Mouse (Mus musculus) stomach, embryonic 16.5 days (tissue): Measurements from ENCODE around the gene Gata5. TPM values are rescaled to one million over a fixed set of nuclear protein-coding genes. Genes with fewer than 3 reads are reported as not detected.

Experiments used
- ATAC-seq: fragments of 200-750 bp; cut with Nextera tagmentation; 2 replicates; pipeline ENCODE4 v1.8.0; 2017; ENCODE audit warnings: moderate number of reproducible peaks, moderate TSS enrichment; ENCODE audit not compliant: insufficient read depth, low FRiP score
- H3K27ac ChIP-seq: fragments of 300-500 bp; sonication (generic); 2 replicates; pipeline ENCODE4 v1.5.1; 2014; ENCODE audit warnings: low read length
- H3K27me3 ChIP-seq: fragments of 300-500 bp; sonication (generic); 2 replicates; pipeline ENCODE4 v1.6.1; 2014; ENCODE audit warnings: low read length, control low read depth, mixed read lengths; ENCODE audit not compliant: control insufficient read depth, insufficient read depth
- H3K36me3 ChIP-seq: fragments of 300-500 bp; sonication (generic); 2 replicates; pipeline ENCODE4 v1.6.1; 2014; ENCODE audit warnings: low read length; ENCODE audit not compliant: control insufficient read depth, insufficient read depth
- H3K4me1 ChIP-seq: fragments of 300-500 bp; sonication (generic); 2 replicates; pipeline ENCODE4 v1.6.1; 2014; ENCODE audit warnings: low read length, control low read depth, mixed read lengths; ENCODE audit not compliant: control insufficient read depth, insufficient read depth
- H3K4me2 ChIP-seq: fragments of 300-500 bp; sonication (generic); 2 replicates; pipeline ENCODE4 v1.6.1; 2014; ENCODE audit warnings: low read depth, low read length, mixed read lengths
- H3K4me3 ChIP-seq: fragments of 300-500 bp; sonication (generic); replicated peaks from 2 replicates; pipeline ENCODE4 v1.5.1; 2014; ENCODE audit warnings: mild to moderate bottlenecking, low read length
- H3K9ac ChIP-seq: fragments of 300-500 bp; sonication (generic); 2 replicates; pipeline ENCODE4 v1.6.1; 2014; ENCODE audit warnings: low read length
- H3K9me3 ChIP-seq: fragments of 300-500 bp; sonication (generic); replicated peaks from 2 replicates; pipeline ENCODE4 v1.6.1; 2016; ENCODE audit warnings: low read length, control low read depth; ENCODE audit not compliant: control insufficient read depth
- WGBS: fragments of 180-500 bp; shearing (Covaris S2); extraction: QIAGEN DNeasy Blood & Tissue Kit; methylation state at CpG from one replicate; pipeline ENCODE4 v1.1.7; 2014; 5-methylcytosine and 5-hydroxymethylcytosine counted together
- polyA plus RNA-seq: library from polyadenylated mRNA; unstranded; fragments of >200 nt; fragmentation: Nextera tagmentation; extraction: Ambion mirVana; gene quantifications from 2 replicates; pipeline ENCODE4 v1.2.1, GENCODE M21; 2015

Gata5 gene
- polyA plus RNA-seq, 1 experiment from 2014 or later: 5.6 TPM

- no peaks in the 10 kb centered on the region for H3K4me1 ChIP-seq
- H3K9me3 ChIP-seq: no peaks in the 10 kb centered on the region
- H3K4me2 ChIP-seq: no peak overlapping the region
- H3K27me3 ChIP-seq: no peaks in the 10 kb centered on the region
- no peak for ATAC-seq
- H3K36me3 ChIP-seq: no peaks in the 10 kb centered on the region
- 74% methylated on average over 2 of the region's 2 CpGs for WGBS
- no peak overlapping the region for H3K27ac ChIP-seq
- no peak overlapping the region for H3K4me3 ChIP-seq
- H3K9ac ChIP-seq: no peak overlapping the region
Observed at GRCm38 (mm10) chr2:180350700-180351099, 16.2 kb upstream of the Gata5 start.

- Histone ChIP-seq H3K4me1 (peaks cover 21% of the 10 kb centered on the region), H3K9ac (peak overlapping the region; percentile 22; the same call in 1 of the 2 replicates), H3K27ac (no peak overlapping the region), H3K4me3 (no peak overlapping the region), H3K27me3 (no peaks in the 10 kb centered on the region), H3K36me3 (no peaks in the 10 kb centered on the region), H3K9me3 (no peaks in the 10 kb centered on the region), H3K4me2 (no peak overlapping the region)
- 25% methylated on average over 9 of the region's 9 CpGs for WGBS
- ATAC-seq: peak; percentile 63; the same call in 1 of the 2 replicates
Observed at GRCm38 (mm10) chr2:180346820-180347497, 12.5 kb upstream of the Gata5 start.

GRCm38 (mm10) chr2:180343092-180343491 lies 8.6 kb upstream of the Gata5 start:
- no peak overlapping the region for H3K9ac ChIP-seq
- ATAC-seq: peak; percentile 18; the same call in 1 of the 2 replicates
- 0 out of 2 replicates have a peak overlapping the region, but pooled peaks have one; percentile 13 for H3K4me2 ChIP-seq
- no peaks in the 10 kb centered on the region for H3K27me3 ChIP-seq
- no peak overlapping the region for H3K4me3 ChIP-seq
- peak overlapping the region; percentile 59 for H3K27ac ChIP-seq
- no peaks in the 10 kb centered on the region for H3K9me3 ChIP-seq
- H3K36me3 ChIP-seq: no peaks in the 10 kb centered on the region
- WGBS: 60% methylated on average over 13 of the region's 13 CpGs
- H3K4me1 ChIP-seq: peaks cover 26% of the 10 kb centered on the region

- WGBS: 61% methylated on average over 2 of the region's 2 CpGs
- ATAC-seq: no peak
- Histone ChIP-seq H3K9me3 (no peaks in the 10 kb centered on the region), H3K4me2 (no peak overlapping the region), H3K27me3 (no peaks in the 10 kb centered on the region), H3K27ac (peak overlapping the region; percentile 59; the same call in 1 of the 2 replicates), H3K9ac (no peak overlapping the region), H3K36me3 (no peaks in the 10 kb centered on the region), H3K4me1 (peaks cover 26% of the 10 kb centered on the region), H3K4me3 (no peak overlapping the region)
Observed at GRCm38 (mm10) chr2:180342189-180342588, 7.7 kb upstream of the Gata5 start.

- Histone ChIP-seq H3K36me3 (no peaks in the 10 kb centered on the region), H3K4me1 (peaks cover 26% of the 10 kb centered on the region), H3K9me3 (no peaks in the 10 kb centered on the region), H3K4me3 (no peak overlapping the region), H3K27ac (no peak overlapping the region), H3K27me3 (no peaks in the 10 kb centered on the region), H3K9ac (no peak overlapping the region), H3K4me2 (no peak overlapping the region)
- 61% methylated on average over 8 of the region's 8 CpGs for WGBS
- ATAC-seq: no peak
Observed at GRCm38 (mm10) chr2:180341229-180341628, 6.7 kb upstream of the Gata5 start.

GRCm38 (mm10) chr2:180339886-180340285 lies 5.4 kb upstream of the Gata5 start:
- Histone ChIP-seq H3K9me3 (no peaks in the 10 kb centered on the region), H3K27me3 (peaks cover 13% of the 10 kb centered on the region), H3K4me2 (no peak overlapping the region), H3K27ac (no peak overlapping the region), H3K4me1 (peaks cover 26% of the 10 kb centered on the region), H3K9ac (no peak overlapping the region), H3K36me3 (no peaks in the 10 kb centered on the region), H3K4me3 (no peak overlapping the region)
- 41% methylated on average over 11 of the region's 11 CpGs for WGBS
- ATAC-seq: no peak

- H3K9me3 ChIP-seq: no peaks in the 10 kb centered on the region
- peak overlapping the region; percentile 74 for H3K9ac ChIP-seq
- WGBS: 1% methylated on average over 69 of the region's 69 CpGs
- H3K27ac ChIP-seq: peak overlapping the region; percentile 70
- peak; percentile 12; the same call in 1 of the 2 replicates for ATAC-seq
- peak overlapping the region; percentile 63 for H3K4me2 ChIP-seq
- H3K4me3 ChIP-seq: peak overlapping the region; percentile 49
- H3K4me1 ChIP-seq: peaks cover 7% of the 10 kb centered on the region; the same call in 1 of the 2 replicates
- no peaks in the 10 kb centered on the region for H3K36me3 ChIP-seq
- H3K27me3 ChIP-seq: peaks cover 38% of the 10 kb centered on the region
Observed at GRCm38 (mm10) chr2:180333778-180334550, 535 bp downstream of the Gata5 start.

GRCm38 (mm10) chr2:180329466-180329865 lies 5.0 kb downstream of the Gata5 start:
- peaks cover 2% of the 10 kb centered on the region; the same call in 1 of the 2 replicates for H3K4me1 ChIP-seq
- H3K4me2 ChIP-seq: no peak overlapping the region
- H3K4me3 ChIP-seq: no peak overlapping the region
- peaks cover 21% of the 10 kb centered on the region for H3K27me3 ChIP-seq
- ATAC-seq: no peak
- no peaks in the 10 kb centered on the region for H3K9me3 ChIP-seq
- H3K27ac ChIP-seq: no peak overlapping the region
- H3K9ac ChIP-seq: no peak overlapping the region
- no peaks in the 10 kb centered on the region for H3K36me3 ChIP-seq
- 89% methylated on average over 1 of the region's 1 CpGs for WGBS
